In the genomic region with DNA sequence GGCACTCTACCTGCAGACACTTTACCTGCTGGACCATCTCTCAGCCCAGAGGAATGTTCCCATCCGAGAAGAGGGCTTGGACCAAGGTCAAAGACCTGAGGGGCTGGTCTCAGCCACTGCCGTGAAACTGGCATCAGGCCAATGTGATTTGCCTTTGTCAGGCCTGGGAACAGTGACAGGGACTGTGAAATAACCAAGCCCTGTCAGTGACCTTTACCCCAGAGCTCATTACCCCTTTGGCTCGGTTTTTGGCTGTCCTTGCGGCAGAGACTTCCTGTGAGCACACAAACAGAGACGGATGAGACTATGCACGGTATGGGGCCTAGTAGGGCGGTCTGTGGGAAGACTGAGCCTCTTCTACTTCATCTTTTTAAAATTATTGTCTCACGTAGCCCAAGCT, we compare ENCODE assay signal across 10 mouse cellular contexts. TPM values are rescaled to one million over a fixed set of nuclear protein-coding genes. Genes with fewer than 3 reads are reported as not detected.
DNase-seq lines count a peak whose midpoint lies in the region; ATAC-seq lines count a peak whose summit lies in the region.
"Had no signal": no experiment of that assay in that cellular context is flagged by ENCODE, and none has a peak within 500 bp of the region (broad histone marks: within the 10 kb centered on the region; RNA-seq: fewer than 3 reads in every experiment).

No protein-coding gene starts in this region.

- ATAC-seq in heart, embryonic 11.5 days (replicated peaks; ENCODE audit: insufficient number of reproducible peaks, low FRiP score, low TSS enrichment), result no peak
- ATAC-seq in forebrain, embryonic 16.5 days, result no peak
- no peak for ATAC-seq in erythroid progenitor cell, adult 5-6 weeks (replicated peaks; ENCODE audit: low FRiP score, poor library complexity, severe bottlenecking)

- H3K9ac ChIP-seq in heart, embryonic 11.5 days (ENCODE audit: low read depth, low read length), result no peak overlapping the region
- H3K9ac ChIP-seq in forebrain, embryonic 16.5 days (replicated peaks; ENCODE audit: low read depth, low read length), result no peak overlapping the region
- H3K9ac ChIP-seq: neural tube, embryonic 12.5 days had no signal

- no peak overlapping the region for H3K4me2 ChIP-seq in heart, embryonic 11.5 days
- H3K4me2 ChIP-seq in forebrain, embryonic 16.5 days (ENCODE audit: low read length), result no peak overlapping the region
- H3K4me2 ChIP-seq: neural tube, embryonic 12.5 days had no signal

- H3K9me3 ChIP-seq in heart, embryonic 11.5 days (replicated peaks; ENCODE audit: control insufficient read depth, low read length), result no peaks in the 10 kb centered on the region
- no peaks in the 10 kb centered on the region for H3K9me3 ChIP-seq in forebrain, embryonic 16.5 days (ENCODE audit: control insufficient read depth, low read length)

- H3K4me3 ChIP-seq in heart, embryonic 11.5 days (ENCODE audit: low read depth, low read length), result no peak overlapping the region
- H3K4me3 ChIP-seq in macrophage (ENCODE audit: inconsistent target), result no peak overlapping the region
- H3K4me3 ChIP-seq in forebrain, embryonic 16.5 days (replicated peaks; ENCODE audit: low read length), result no peak overlapping the region
- H3K4me3 ChIP-seq: neural tube, embryonic 12.5 days had no signal

- WGBS in heart, embryonic 11.5 days (ENCODE audit: insufficient replicate concordance), result 65% methylated on average over 8 of the region's 8 CpGs
- WGBS in macrophage (ENCODE audit: missing documents), result 30% methylated on average over 6 of the region's 8 CpGs
- WGBS in forebrain, embryonic 16.5 days, result 70% methylated on average over 8 of the region's 8 CpGs

- H3K4me1 ChIP-seq in heart, embryonic 11.5 days (ENCODE audit: control insufficient read depth, insufficient read depth, low read length), result no peaks in the 10 kb centered on the region
- H3K4me1 ChIP-seq in forebrain, embryonic 16.5 days (replicated peaks; ENCODE audit: control insufficient read depth, insufficient read depth, low read length), result no peaks in the 10 kb centered on the region
- H3K4me1 ChIP-seq: neural tube, embryonic 12.5 days had no signal

- no peaks in the 10 kb centered on the region for H3K27me3 ChIP-seq in heart, embryonic 11.5 days (ENCODE audit: control insufficient read depth, insufficient read depth, low read length)
- H3K27me3 ChIP-seq in forebrain, embryonic 16.5 days (replicated peaks; ENCODE audit: control insufficient read depth, insufficient read depth, low read length), result no peaks in the 10 kb centered on the region
- H3K27me3 ChIP-seq: neural tube, embryonic 12.5 days had no signal

- no peaks in the 10 kb centered on the region for H3K79me2 ChIP-seq in macrophage (ENCODE audit: inconsistent target)

- H3K27ac ChIP-seq in heart, embryonic 11.5 days (ENCODE audit: low read depth, low read length), result no peak overlapping the region
- H3K27ac ChIP-seq in macrophage, result peak overlapping the region; percentile 91
- no peak overlapping the region for H3K27ac ChIP-seq in forebrain, embryonic 16.5 days (ENCODE audit: low read length)
- H3K27ac ChIP-seq: neural tube, embryonic 12.5 days had no signal

- no peaks in the 10 kb centered on the region for H3K36me3 ChIP-seq in heart, embryonic 11.5 days (ENCODE audit: control insufficient read depth, insufficient read depth, low read length)
- no peaks in the 10 kb centered on the region for H3K36me3 ChIP-seq in macrophage (ENCODE audit: inconsistent target)
- H3K36me3 ChIP-seq in forebrain, embryonic 16.5 days (ENCODE audit: control insufficient read depth, insufficient read depth), result no peaks in the 10 kb centered on the region
- H3K36me3 ChIP-seq: neural tube, embryonic 12.5 days had no signal

- DNase-seq in heart, adult 8-10 months (ENCODE audit: low spot score), result peak; percentile 21
- peak; percentile 37 to 60 for DNase-seq in adrenal gland, postnatal 36 days
- peak; percentile 59 for DNase-seq in kidney, postnatal 14 days
- DNase-seq in cerebellum, adult 11-12 months, result no peak

RNA-seq across cellular contexts. Expression of a gene that starts 19.1 kb away (rescaled TPM):
- not detected for total RNA-seq in heart, adult 8-10 months (2022)
- not detected in 2 replicates for polyA plus RNA-seq in heart, embryonic 11.5 days (2014; fragmentation: Nextera tagmentation; extraction: Ambion mirVana)
- total RNA-seq in adrenal gland, postnatal 36 days (2021), result not detected
- total RNA-seq in macrophage (2018; cell fraction: chromatin; rRNA removed), result not detected
- total RNA-seq in macrophage (2018; cell fraction: cytosol; rRNA removed), result under 1 TPM in 1 of 26 experiments, not detected in 25; 0.44 TPM
- total RNA-seq in macrophage (2018; cell fraction: nucleus; rRNA removed), result not detected
- not detected in 3 replicates for polyA plus RNA-seq in macrophage (2018)
- polyA plus RNA-seq in forebrain, embryonic 16.5 days (2015; fragmentation: Nextera tagmentation; extraction: Ambion mirVana), result not detected in 2 replicates
- total RNA-seq in erythroid progenitor cell, adult 5-6 weeks (2015; ENCODE audit: low replicate concordance), result 1.1 TPM in 1 of 2 replicates, not detected in the other
- total RNA-seq in erythroid progenitor cell, adult 5-6 weeks (2017; ENCODE audit: low replicate concordance), result not detected in 2 replicates
- polyA plus RNA-seq: forebrain, embryonic 11.5 days had no signal

RNA-seq across cellular contexts. Expression of a gene that starts 19.2 kb away (rescaled TPM):
- not detected for total RNA-seq in heart, adult 8-10 months (2022)
- not detected in 2 replicates for polyA plus RNA-seq in heart, embryonic 11.5 days (2014; fragmentation: Nextera tagmentation; extraction: Ambion mirVana)
- not detected for total RNA-seq in adrenal gland, postnatal 36 days (2021)
- total RNA-seq in macrophage (2018; cell fraction: chromatin; rRNA removed), result not detected
- not detected for total RNA-seq in macrophage (2018; cell fraction: cytosol; rRNA removed)
- not detected for total RNA-seq in macrophage (2018; cell fraction: nucleus; rRNA removed)
- polyA plus RNA-seq in macrophage (2018), result not detected in 3 replicates
- not detected in 2 replicates for polyA plus RNA-seq in forebrain, embryonic 16.5 days (2015; fragmentation: Nextera tagmentation; extraction: Ambion mirVana)
- total RNA-seq in erythroid progenitor cell, adult 5-6 weeks (2015; ENCODE audit: low replicate concordance), result not detected in 2 replicates
- total RNA-seq in erythroid progenitor cell, adult 5-6 weeks (2017; ENCODE audit: low replicate concordance), result not detected in 2 replicates
- polyA plus RNA-seq: forebrain, embryonic 11.5 days; neural tube, embryonic 12.5 days had no signal

RNA-seq across cellular contexts. Expression of a gene that starts 47.7 kb away (rescaled TPM):
- 100 to 1,000 TPM; 111 to 154 (median 130) TPM for total RNA-seq in heart, adult 8-10 months (2022)
- 287 and 296 TPM in 2 replicates for polyA plus RNA-seq in heart, embryonic 11.5 days (2014; fragmentation: Nextera tagmentation; extraction: Ambion mirVana)
- 100 to 1,000 TPM; 222 to 234 TPM for total RNA-seq in adrenal gland, postnatal 36 days (2021)
- 100 to 1,000 TPM in 23 of 26 experiments, 10 to 100 TPM in 3; 83.5 to 169 (median 135) TPM for total RNA-seq in macrophage (2018; cell fraction: chromatin; rRNA removed)
- total RNA-seq in macrophage (2018; cell fraction: cytosol; rRNA removed), result 100 to 1,000 TPM; 109 to 212 (median 155) TPM
- 100 to 1,000 TPM in 25 of 26 experiments, 10 to 100 TPM in 1; 76.3 to 324 (median 136) TPM for total RNA-seq in macrophage (2018; cell fraction: nucleus; rRNA removed)
- 124 to 407 TPM (median 295 TPM) in 3 replicates for polyA plus RNA-seq in macrophage (2018)
- 227 and 228 TPM in 2 replicates for polyA plus RNA-seq in forebrain, embryonic 16.5 days (2015; fragmentation: Nextera tagmentation; extraction: Ambion mirVana)
- total RNA-seq in erythroid progenitor cell, adult 5-6 weeks (2015; ENCODE audit: low replicate concordance), result 148 and 176 TPM in 2 replicates
- 169 and 177 TPM in 2 replicates for total RNA-seq in erythroid progenitor cell, adult 5-6 weeks (2017; ENCODE audit: low replicate concordance)
